ENCODE assay signal across 8 mouse cellular contexts in genomic region chr12:84191190-84191589, GRCm38 (mm10). TPM values are rescaled to one million over a fixed set of nuclear protein-coding genes. Genes with fewer than 3 reads are reported as not detected.
A peak's percentile ranks its signal among the peaks of the same experiment; 100 is the strongest.
DNase-seq lines count a peak whose midpoint lies in the region; ATAC-seq and TF ChIP-seq lines count a peak whose summit lies in the region.

No protein-coding gene starts in this region.

- DNase-seq in heart, postnatal 0 days (ENCODE audit: low spot score), result no peak
- DNase-seq in heart, postnatal 36 days, result no peak
- DNase-seq in c-Kit-positive CD71-positive TER-119-positive erythroid progenitor cells, embryonic 14.5 days (ENCODE audit: low spot score), result peak; percentile 44
- DNase-seq in midbrain, embryonic 14.5 days, result no peak
- DNase-seq in layer of hippocampus, adult 9-11 months, result no peak
- DNase-seq in lung, postnatal 36 days, result no peak
- no peak for DNase-seq in right cerebral cortex, postnatal 36 days (ENCODE audit: low spot score in 2 of 2)

- intact Hi-C loops in heart, postnatal 36 days (cut with DNase I), result no loop called here

- H3K27me3 ChIP-seq in heart, postnatal 0 days (ENCODE audit: control insufficient read depth, insufficient read depth, low read length), result no peaks in the 10 kb centered on the region
- no peaks in the 10 kb centered on the region for H3K27me3 ChIP-seq in hindbrain, embryonic 15.5 days
- no peaks in the 10 kb centered on the region for H3K27me3 ChIP-seq in midbrain, embryonic 14.5 days (ENCODE audit: control insufficient read depth, insufficient read depth, low read length)

- no peak for TF ChIP-seq CTCF in heart, postnatal 0 days (IDR thresholded peaks at IDR 0.05; ENCODE audit: low read depth)

- H3K36me3 ChIP-seq in heart, postnatal 0 days (replicated peaks; ENCODE audit: control insufficient read depth, insufficient read depth, low read length), result no peaks in the 10 kb centered on the region
- no peaks in the 10 kb centered on the region for H3K36me3 ChIP-seq in hindbrain, embryonic 15.5 days
- no peaks in the 10 kb centered on the region for H3K36me3 ChIP-seq in midbrain, embryonic 14.5 days (ENCODE audit: control insufficient read depth, insufficient read depth, low read length)

- no peak overlapping the region for H3K9ac ChIP-seq in heart, postnatal 0 days (replicated peaks; ENCODE audit: low read depth, low read length)
- H3K9ac ChIP-seq in hindbrain, embryonic 15.5 days, result peak overlapping the region; percentile 85; the same call in 1 of the 2 replicates
- H3K9ac ChIP-seq in midbrain, embryonic 14.5 days (replicated peaks; ENCODE audit: low read length), result no peak overlapping the region

- H3K4me2 ChIP-seq in heart, postnatal 0 days (ENCODE audit: low read depth, low read length), result peak overlapping the region; percentile 100
- peak overlapping the region; percentile 88 for H3K4me2 ChIP-seq in hindbrain, embryonic 15.5 days
- peak overlapping the region; percentile 84 for H3K4me2 ChIP-seq in midbrain, embryonic 14.5 days (ENCODE audit: low read length)

- no peak overlapping the region for H3K27ac ChIP-seq in heart, postnatal 0 days (ENCODE audit: low read depth)
- H3K27ac ChIP-seq in hindbrain, embryonic 15.5 days (replicated peaks), result no peak overlapping the region
- no peak overlapping the region for H3K27ac ChIP-seq in midbrain, embryonic 14.5 days (replicated peaks; ENCODE audit: low read depth, low read length)

- no peak for ATAC-seq in heart, postnatal 0 days (ENCODE audit: insufficient read depth, low read depth)
- no peak for ATAC-seq in hindbrain, embryonic 15.5 days (ENCODE audit: low FRiP score, low read depth)
- no peak for ATAC-seq in midbrain, embryonic 14.5 days (ENCODE audit: low FRiP score, low TSS enrichment)

- no peak for TF ChIP-seq EP300 in heart, postnatal 0 days (IDR thresholded peaks at IDR 0.05; ENCODE audit: low read depth)

- 84% methylated on average over 7 of the region's 7 CpGs for WGBS in heart, postnatal 0 days
- WGBS in hindbrain, embryonic 15.5 days, result 58% methylated on average over 7 of the region's 7 CpGs
- WGBS in midbrain, embryonic 14.5 days, result 67% methylated on average over 7 of the region's 7 CpGs

- no peaks in the 10 kb centered on the region for H3K9me3 ChIP-seq in heart, postnatal 0 days (replicated peaks; ENCODE audit: control insufficient read depth, low read length)
- H3K9me3 ChIP-seq in hindbrain, embryonic 15.5 days, result no peaks in the 10 kb centered on the region
- no peaks in the 10 kb centered on the region for H3K9me3 ChIP-seq in midbrain, embryonic 14.5 days (ENCODE audit: control insufficient read depth, low read length)

- peaks cover 64% of the 10 kb centered on the region for H3K4me1 ChIP-seq in heart, postnatal 0 days (ENCODE audit: control insufficient read depth, insufficient read depth)
- peaks cover 81% of the 10 kb centered on the region for H3K4me1 ChIP-seq in hindbrain, embryonic 15.5 days (replicated peaks)
- peaks cover 50% of the 10 kb centered on the region for H3K4me1 ChIP-seq in midbrain, embryonic 14.5 days (ENCODE audit: control insufficient read depth, insufficient read depth, low read length)

- H3K4me3 ChIP-seq in heart, postnatal 0 days (ENCODE audit: low read depth, low read length), result no peak overlapping the region
- no peak overlapping the region for H3K4me3 ChIP-seq in hindbrain, embryonic 15.5 days
- no peak overlapping the region for H3K4me3 ChIP-seq in midbrain, embryonic 14.5 days (replicated peaks; ENCODE audit: low read depth, low read length)

RNA-seq across cellular contexts. Expression of gene Elmsan1, which starts 27.5 kb away (rescaled TPM):
- total RNA-seq in heart, postnatal 0 days (2014; rRNA removed; ENCODE audit: low replicate concordance), result 13.5 and 14.5 TPM in 2 replicates
- polyA plus RNA-seq in heart, postnatal 0 days (2015; fragmentation: Nextera tagmentation; extraction: Ambion mirVana), result 3.5 and 3.6 TPM in 2 replicates
- total RNA-seq in heart, postnatal 36 days (2021), result 10 to 100 TPM; 15.6 to 15.9 TPM
- polyA plus RNA-seq in hindbrain, embryonic 15.5 days (2015; fragmentation: Nextera tagmentation; extraction: Ambion mirVana), result 4.5 and 4.9 TPM in 2 replicates
- polyA plus RNA-seq in midbrain, embryonic 14.5 days (2014; fragmentation: Nextera tagmentation; extraction: Ambion mirVana), result 2.7 and 4.3 TPM in 2 replicates

RNA-seq across cellular contexts. Expression of gene Pnma1, which starts 42.9 kb away (rescaled TPM):
- total RNA-seq in heart, postnatal 0 days (2014; rRNA removed; ENCODE audit: low replicate concordance), result 1.5 TPM in 1 of 2 replicates, not detected in the other
- polyA plus RNA-seq in heart, postnatal 0 days (2015; fragmentation: Nextera tagmentation; extraction: Ambion mirVana), result 0.31 and 0.45 TPM in 2 replicates
- total RNA-seq in heart, postnatal 36 days (2021), result under 1 TPM; 0.11 to 0.22 TPM
- 4.0 and 4.5 TPM in 2 replicates for polyA plus RNA-seq in hindbrain, embryonic 15.5 days (2015; fragmentation: Nextera tagmentation; extraction: Ambion mirVana)
- 5.4 and 6.2 TPM in 2 replicates for polyA plus RNA-seq in midbrain, embryonic 14.5 days (2014; fragmentation: Nextera tagmentation; extraction: Ambion mirVana)
